Mouse (Mus musculus): ENCODE measurements around the gene Thra.

Gene Thra

DNA sequence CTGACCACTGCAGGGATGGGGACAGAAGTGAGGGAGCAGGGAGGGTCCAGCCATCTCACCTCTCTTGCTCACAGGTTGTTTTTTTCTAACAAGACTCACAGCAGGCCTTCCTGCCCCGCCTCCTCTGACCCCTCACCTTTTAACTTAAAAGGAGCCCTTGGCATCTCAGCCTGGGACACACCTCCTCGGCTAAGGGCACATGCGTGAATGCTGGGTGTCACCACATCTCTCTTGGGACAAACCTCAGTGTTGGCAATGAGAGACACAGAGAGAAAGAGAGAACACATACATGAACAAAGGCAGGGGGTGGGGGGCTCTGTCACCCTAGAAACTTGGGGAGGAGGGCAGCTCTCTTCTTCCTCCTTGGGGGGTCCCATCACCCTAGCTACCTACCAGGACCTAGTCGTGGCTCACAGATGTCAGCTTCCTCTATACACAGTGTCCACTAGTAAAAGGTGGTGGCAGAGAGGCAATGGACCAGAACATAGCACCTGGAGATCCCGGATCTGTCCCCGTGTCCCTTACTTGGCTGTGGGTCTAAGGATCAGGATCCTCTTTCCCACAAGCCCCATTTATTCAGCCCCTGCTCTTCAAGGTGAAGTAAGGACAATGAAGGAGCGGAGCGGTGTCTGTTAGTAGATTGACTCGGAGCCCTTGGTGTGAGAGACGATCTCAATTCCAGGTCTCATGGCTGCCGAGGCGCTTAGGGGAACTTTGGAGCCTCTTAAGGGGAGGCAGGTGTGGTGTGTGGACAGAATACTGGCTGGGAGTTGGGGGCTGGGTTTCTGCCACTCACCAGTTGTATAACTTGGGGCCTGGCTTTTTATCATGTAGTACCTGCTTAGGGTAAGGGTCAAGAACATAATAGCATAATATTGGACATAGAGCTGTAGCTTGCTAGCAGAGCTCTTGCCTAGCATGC is 5.8 kb downstream of the Thra start:
- DNase-seq (ENCODE audit: low spot score): no peak

DNA sequence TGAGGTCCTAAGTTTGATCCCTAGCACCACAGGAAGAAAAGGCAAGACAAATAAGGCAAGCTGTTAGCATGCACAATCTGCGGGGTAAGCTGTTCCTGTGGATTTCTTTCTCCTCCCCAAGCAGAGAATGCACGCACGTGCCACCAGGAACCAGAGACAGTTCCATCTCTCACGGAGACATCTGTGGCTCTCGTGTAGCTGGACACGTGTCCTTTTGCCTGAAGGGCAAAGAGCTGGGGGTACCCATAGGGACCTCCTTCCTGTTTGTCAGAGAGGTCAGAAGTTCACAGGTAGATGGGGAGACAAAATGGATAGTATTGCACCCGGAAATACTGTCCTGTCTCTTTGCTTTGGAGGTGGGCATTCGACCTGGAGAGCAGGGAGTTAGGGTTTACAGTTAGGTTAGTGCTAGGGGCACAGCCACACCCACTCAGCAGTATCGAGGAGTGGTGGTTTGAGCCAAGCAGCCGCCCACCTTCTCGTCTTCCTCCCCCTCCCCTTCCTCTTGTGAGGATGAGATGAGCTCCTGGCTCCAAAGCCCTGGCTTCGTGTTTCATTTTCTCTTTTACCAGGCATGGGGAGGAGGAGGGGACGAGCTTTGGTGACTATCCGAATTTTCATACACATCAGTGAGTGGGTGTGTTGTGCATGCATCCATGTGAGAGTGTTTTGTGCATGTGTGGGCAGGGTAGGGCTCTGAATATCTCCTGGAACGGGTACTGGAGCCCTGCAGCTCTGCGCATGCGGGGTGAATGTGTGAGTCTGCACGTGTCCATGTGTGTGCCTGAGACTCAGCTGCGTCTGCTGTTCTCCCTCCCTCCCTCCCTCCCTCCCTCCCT is 6.6 kb downstream of the Thra start:
- DNase-seq (ENCODE audit: low spot score): peak; percentile 83

DNA sequence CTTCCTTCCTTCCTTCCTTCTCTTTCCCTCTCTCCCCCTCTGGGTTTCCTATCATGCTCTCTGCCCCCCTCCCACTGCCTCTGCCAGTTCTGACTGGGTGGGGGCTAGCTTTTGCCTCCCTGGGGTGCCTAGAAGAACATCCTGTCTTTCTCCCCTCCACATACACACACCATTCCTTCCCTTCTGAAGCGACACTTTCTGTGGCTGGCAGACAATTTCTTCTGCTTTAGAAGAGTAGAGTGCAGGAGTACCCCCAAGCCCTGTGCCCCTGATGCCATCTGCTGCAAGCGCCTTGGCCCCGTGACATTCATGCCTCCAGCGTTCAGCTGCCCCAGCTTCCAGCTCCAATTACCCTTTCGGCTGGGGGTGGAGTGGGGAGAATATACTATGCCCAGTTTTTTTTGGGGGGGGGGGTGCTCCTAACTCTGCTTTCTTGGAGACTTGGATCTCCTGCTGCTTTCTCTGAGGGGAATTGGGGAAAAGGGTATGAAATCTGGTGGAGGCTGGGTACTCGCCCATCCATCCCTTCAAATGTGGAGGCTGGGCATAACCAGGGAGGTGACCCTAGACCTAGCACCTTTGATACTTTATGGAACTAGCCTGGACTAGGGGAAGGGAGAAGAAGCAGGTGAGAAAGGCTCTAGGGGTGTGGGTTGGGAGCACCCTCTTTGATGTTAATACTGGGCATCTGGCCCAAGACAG is 7.5 kb downstream of the Thra start:
- DNase-seq (ENCODE audit: low spot score): no peak

DNA sequence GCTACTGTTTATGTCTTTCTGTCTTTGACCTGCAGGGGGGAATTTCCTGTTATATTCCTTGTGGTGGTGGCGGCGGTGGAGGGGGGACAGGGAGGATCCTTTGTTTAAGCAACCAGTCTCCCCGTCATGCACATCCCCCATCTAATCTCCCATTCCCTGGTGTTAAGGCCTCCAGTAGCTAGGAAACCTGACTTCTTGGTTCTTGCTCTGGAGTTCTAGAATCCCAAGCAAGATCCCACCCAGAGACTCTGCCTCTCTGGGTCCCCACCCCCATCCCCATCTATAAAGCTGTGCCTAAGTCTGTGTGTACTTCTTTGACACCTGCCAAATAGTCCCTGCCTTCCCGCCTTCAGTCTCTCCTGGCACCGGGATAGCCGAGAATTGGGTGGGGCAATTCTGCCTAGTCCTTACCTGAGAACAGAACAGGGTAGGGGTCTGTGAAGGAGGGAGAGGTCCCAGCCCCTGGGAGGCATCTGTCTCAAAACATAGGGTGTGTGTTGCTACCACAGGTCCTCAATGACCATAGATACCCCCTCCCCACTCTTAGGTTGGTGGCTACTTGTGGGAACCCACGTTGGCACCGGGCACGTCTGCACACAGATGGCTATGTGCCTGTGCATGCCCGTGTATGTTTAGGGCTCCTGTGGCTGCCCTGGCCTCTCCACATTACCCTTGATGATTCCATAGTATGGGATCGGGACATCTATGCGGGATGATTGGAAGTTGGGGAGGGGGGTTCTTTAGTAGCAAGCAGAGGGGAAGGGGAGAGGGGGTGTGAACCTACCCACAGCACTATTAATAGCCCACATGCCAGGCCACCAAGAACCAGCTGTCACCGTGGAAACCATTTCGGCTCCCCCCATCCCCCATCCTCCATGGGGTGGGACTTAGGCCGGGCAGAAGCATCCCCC is 8.3 kb downstream of the Thra start:
- DNase-seq (ENCODE audit: low spot score): no peak

DNA sequence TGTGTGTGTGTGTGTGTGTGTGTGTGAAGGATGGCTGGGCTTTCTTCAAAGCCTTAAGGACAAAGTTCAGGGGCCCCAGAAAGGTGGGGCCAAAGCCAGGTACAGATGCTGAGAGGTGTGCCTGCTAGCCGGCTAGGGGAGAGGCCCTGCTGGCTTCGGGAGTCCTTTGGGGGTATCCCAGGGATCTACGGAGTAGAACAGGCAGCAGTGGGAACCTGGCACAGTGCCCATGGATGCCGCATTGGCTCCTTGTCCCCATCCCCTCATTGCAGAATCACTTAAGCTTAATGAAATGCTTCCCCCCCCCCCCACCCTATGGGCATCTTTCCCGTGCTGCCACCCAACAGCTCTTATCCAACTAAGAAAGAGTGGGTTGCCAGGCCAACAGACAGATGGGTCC is 9.3 kb downstream of the Thra start:
- no peak for DNase-seq (ENCODE audit: low spot score)

DNA sequence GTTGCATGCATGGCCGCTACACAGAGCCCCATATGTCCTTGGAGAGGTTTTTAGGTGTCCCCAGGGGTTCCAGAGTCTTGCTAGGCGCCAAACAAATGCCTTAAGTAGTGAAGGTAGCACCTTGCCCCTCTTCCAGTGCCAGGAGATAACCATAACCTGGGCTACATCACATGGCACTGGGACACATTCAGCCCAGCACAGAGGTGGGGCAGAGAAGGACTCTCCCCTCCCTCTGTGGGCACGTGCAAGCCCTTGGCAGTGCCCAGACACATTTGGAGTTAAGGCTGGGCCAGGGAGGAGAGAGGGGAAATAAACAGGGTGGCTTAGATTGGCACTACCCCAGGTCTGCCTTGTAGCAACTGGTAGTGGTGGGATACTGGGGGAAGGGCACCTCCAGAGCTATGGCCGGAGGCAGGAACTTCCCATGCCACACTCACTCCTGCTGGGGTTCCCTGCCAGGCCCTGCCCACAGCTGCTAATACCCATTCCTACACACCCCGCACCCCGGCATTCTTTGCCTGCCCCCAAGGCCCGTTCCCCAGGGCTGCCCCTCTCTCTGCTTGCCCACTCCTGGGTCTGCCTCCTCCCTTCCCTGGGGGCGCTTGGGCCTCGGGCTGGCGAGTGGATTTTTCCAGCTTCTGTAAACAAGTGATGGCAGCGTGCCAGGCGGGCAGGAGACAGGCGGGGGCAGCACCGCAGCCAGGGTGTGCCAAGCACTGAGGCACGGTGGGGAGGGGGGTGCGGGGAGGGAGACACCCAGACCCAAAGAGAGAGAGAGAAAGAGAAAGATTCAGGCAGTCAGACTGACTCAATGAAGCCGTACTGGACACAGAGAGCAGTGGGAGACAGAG is 10.1 kb downstream of the Thra start:
- peak; percentile 79 for DNase-seq (ENCODE audit: low spot score)

DNA sequence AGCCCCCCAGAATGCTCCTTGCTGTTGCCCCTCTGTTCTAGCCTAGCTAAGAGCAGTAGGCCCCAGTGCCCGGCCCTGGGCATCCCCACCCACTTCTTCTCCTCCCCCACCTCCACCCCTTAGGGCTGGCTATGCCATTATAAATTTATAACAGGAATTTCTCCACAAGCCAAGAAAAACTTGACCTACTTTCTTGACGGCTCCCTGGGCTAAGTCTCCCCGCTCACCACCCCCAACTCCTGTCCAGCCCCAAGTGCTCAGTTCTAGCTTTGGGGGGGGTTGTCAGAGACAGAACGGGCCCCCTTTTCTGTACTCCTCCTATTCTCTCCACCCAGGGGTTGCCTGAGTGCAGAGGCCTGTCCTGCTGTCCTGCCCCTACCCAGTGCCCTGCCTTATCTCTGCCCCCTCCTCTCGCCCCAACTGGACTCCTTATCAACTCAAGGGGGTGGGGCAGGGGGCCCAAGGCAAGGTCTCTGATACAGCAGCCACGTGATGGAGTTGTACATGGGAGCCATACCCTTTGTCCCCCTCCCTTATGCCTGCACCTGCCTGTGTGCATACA is 10.9 kb downstream of the Thra start:
- no peak for DNase-seq (ENCODE audit: low spot score)

DNA sequence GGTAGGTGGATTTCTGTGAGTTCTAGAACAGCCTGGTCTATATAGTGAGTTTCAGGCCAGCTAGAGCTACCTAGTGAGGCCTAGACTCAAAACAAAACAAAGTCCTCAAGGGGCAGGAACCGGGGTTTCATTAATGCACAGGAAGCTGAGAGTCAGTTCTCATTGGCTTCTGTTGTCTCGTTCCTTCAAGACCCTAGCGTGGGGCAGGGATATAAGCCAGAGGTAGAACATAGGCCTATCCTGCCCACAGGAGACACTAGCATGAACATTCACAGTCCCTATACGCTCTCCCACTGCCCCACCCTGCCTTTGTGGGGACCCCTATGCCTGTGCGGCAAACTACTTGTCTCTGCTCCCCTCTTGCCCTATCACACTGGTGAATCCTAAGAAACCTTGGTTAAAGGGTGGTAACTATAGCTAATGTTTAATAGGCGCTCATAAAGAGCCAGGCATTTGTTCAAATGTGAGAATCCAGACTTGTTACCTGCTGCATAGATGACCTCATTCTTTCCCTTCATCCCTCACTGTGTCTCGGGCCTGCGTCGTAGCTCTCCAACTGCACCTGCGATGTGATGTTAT is 12.2 kb downstream of the Thra start:
- DNase-seq (ENCODE audit: low spot score): no peak

DNA sequence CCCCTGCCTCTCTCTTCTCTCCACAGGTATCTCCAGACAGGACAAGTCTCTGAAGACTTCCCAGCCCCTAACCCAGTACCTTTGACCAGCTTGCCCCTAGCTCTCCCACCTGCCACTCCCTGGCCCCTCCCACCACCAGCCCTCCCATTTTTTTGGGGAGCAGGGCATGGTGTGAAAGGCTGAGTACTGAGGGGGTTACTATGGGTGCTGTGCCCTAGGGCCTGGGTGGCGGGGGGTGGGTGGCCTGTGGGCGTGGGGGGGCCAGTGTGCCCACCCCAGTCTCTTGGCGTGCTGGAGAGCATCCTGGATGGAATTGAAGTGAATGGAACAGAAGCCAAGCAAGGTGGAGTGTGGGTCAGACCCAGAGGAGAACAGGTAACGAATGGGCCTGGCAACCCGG is 12.8 kb downstream of the Thra start:
- DNase-seq (ENCODE audit: low spot score): no peak

DNA sequence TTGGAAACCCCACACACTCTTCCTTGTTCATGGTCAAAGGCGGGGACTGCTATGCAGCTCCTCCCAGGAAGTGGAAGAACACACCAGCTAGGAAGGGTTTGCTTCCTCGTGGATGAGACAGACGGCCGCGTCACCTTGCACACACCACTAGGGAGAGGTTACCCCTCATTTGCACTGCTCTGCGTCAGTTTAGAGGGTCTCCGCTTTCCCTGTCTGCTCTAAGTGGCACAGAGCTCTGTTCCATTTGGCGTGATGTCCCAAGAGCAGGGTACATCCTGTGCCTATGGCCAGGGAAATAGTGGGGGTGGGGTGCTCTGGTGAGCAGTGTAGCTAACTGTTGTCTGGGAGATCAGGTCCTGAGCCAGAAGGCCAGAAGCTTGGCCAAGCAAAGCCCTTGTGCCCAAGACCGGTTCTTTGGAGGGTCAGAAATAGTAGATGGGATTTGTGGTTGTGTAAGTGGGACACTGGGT is 13.7 kb downstream of the Thra start:
- no peak for DNase-seq (ENCODE audit: low spot score)

DNA sequence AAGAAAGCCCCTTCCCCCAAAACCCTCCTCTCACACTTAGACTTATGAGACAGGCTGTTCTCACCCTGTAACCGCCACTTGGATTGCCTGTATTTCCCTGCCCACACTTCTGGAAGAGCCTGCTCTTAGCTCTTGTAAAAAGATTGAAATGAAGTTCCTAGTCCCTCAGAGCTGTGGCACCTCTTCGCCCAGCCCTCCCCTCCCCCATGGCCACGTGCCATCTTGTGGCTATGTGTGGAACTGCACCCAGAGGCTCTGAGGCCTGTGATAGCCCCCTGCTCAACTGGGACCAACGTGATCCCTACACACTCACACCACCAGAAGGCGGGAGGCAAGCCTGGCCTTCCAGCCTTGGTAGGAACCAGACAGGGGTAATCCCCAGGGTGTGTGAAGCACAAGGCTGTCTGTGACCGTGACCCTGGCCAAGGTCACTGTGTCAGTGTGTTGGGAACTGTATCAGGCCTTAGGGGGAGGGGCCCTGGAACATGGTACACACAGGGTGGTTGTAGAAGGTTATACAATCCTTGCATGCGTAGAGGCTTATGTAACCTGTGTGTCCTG is 14.3 kb downstream of the Thra start:
- DNase-seq (ENCODE audit: low spot score): no peak

DNA sequence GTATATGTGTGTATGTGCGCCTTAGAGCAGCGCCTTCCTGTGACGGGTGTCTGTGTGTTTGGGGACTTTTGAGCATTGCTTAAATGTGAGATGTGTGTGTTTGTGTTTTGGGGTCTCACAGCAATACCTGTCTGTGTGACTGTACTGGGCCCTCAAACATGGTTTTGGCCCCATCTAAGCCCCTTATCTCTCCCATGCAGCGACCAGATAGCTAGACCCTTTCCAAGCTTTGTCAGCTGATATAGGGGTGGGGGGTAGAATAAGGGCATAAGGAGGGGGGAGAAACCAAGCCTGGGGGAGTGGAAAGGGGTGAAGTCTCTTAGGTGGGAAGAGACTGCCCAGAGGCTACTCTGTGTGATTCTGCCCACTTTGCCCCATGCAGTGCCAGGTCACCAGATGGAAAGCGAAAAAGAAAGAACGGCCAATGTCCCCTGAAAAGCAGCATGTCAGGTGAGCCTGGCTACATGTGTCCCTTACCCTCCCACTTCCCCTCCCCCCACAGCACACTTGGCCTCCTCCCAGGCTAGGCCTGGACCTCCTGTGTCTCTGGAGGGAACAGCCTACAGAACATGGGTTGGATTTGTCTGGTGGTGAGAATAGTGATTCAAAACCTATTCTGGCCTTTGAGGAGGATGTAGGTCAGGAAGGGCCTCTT is 15.4 kb downstream of the Thra start:
- DNase-seq (ENCODE audit: low spot score): no peak

DNA sequence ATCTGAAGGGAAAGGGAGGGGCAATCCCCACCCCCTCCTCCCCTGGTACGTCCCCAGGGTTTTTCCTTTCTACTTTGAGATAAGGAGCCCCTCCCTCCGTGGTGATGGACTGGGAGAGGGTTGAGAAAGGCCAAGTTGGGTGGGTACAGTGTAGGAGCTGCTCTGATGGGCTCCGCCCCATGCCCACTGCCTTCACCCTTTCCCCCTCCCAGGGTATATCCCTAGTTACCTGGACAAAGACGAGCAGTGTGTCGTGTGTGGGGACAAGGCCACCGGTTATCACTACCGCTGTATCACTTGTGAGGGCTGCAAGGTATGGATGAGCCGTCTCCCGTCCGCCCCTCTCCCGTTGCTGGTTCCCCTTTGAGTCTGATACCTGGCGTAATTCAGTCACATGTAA is 16.3 kb downstream of the Thra start:
- DNase-seq (ENCODE audit: low spot score): no peak

DNA sequence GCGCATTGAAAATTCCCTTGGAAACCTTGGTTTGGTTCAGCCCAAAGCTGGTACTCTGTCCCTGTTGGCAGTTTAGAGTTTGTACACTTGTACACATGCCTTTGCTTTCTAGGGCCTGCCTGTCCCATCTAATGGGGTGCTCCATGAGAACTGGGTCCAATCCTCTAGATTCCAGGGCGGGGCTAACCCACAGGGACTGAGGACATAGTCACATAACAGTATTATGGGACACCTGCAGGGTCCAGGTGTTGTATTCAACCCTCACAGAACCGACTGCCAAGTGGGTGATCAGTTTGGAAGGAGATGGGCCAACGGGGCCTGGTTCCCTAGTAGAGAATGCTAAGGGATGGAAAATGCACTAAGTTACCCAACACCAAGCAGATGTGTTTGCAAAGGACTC is 21.5 kb downstream of the Thra start:
- no peak for DNase-seq (ENCODE audit: low spot score)

DNA sequence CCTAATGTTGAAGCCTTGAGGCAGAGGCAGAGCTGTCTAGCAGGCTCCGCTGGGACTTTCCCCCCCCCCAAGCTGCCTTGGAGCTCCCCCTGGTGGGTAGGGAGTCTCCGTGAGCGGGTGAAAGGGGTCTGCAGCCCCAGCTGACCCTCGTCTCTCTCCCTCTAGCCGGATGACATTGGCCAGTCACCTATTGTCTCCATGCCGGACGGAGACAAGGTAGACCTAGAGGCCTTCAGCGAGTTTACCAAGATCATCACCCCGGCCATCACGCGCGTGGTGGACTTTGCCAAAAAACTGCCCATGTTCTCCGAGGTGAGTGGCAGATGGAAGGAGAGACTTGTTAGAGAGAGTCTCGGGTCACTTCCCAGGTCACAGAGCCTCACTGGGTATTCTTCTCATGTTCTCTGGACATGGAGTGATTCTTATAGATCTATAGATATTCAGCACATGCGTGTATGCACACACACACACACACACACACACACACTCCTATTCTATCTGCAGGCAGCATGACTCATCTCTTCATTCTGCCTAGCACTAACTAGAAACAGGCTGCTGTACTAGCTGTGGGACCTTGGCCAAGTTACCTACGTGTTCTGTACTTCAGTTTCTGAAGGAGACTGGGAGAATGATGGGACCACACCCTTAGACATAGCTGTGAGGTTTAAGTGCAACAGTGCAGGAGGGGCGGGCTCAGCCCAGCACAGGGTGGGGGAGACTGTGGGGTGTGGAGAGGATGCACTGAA is 22.5 kb downstream of the Thra start:
- DNase-seq (ENCODE audit: low spot score): no peak

DNA sequence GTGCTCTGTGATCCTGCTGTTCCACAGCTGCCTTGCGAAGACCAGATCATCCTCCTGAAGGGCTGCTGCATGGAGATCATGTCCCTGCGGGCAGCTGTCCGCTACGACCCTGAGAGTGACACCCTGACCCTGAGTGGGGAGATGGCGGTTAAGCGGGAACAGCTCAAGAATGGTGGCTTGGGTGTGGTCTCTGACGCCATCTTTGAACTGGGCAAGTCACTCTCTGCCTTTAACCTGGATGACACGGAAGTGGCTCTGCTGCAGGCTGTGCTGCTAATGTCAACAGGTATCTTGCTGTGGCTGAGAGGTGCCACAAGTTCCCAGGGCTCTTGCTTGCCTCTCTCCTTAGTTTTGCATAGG is 23.0 kb downstream of the Thra start:
- DNase-seq (ENCODE audit: low spot score): no peak

DNA sequence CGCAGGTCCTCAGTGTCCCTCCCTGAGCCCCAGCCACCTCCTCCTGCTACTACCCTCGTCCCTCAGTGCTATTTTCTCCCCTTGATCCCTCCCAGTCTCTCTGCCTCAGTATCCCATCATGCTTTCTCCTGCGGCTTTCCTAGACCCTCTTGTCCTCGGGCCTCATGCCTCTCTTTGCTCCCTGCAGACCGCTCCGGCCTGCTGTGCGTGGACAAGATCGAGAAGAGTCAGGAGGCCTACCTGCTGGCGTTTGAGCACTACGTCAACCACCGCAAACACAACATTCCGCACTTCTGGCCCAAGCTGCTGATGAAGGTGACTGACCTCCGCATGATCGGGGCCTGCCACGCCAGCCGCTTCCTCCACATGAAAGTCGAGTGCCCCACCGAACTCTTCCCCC is 23.7 kb downstream of the Thra start:
- no peak for DNase-seq (ENCODE audit: low spot score)

DNA sequence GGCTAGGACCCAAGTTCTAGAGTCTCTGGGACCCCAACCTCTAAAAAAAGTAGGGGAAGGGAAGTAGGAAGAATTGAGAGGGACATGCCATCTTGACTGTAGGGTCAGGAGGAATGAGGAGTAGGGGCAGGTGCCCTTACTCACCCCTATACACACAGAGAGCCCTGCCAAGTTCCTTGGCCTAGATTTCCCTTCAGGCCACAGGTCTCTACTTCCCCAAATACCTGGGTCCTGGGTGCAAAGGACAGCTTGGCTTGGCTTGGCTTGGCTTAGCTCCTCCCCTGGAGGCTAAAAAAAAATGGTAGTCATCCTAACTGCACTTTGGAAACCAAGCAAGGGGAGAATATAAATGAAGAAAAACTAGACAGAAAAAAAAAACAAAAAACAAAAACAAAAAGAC is 24.3 kb downstream of the Thra start:
- DNase-seq (ENCODE audit: low spot score): no peak

Measured in urinary bladder, postnatal 14 days (tissue).